Mouse (Mus musculus): Measurements from ENCODE around the gene Gm43064. TPM values are rescaled to one million over a fixed set of nuclear protein-coding genes. Genes with fewer than 3 reads are reported as not detected.
A peak's percentile ranks its signal among the peaks of the same experiment; 100 is the strongest.
"Not testable (repeated sequence)": the region's sequence is repeated elsewhere in the genome, so short reads cannot be mapped to it uniquely, and the experiment has no call there.

The Gm43064 gene
- total and polyA plus RNA-seq, 2 experiments from 2014 or later: 0.35 to 3.2 TPM

DNA sequence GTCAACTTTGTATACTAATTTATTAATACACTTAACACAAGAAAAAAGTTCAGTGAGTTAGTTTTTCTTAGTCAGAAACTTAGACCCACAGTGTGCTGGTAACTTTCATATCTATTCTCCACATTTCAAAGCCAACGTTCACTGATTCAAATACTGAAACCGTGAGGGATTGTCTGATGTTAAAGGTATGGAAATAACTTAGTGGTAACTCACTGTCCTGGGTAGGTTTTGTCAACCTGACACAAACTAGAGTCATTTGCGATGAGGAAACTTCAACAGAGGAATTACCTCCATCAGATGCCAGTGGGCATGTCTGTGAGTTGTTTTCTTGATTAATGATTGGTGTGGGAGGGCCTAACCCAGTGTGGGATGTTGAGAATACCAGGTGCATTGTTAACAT lies 19.7 kb downstream of the Gm43064 start:
- H3K9me3 ChIP-seq (ENCODE audit: low read length): no peaks in the 10 kb centered on the region
- WGBS: 96% methylated on average over 3 of the region's 3 CpGs
- ATAC-seq (ENCODE audit: low FRiP score) (no peak), DNase-seq (ENCODE audit: low spot score) (no peak)
- no peaks in the 10 kb centered on the region for H3K4me1 ChIP-seq (ENCODE audit: insufficient read depth, low read length)
- H3K4me3 ChIP-seq (ENCODE audit: low read depth, low read length): no peak overlapping the region
- no peaks in the 10 kb centered on the region for H3K27me3 ChIP-seq (ENCODE audit: insufficient read depth, low read length)
- no peaks in the 10 kb centered on the region for H3K36me3 ChIP-seq (ENCODE audit: insufficient read depth, low read length)
- H3K4me2 ChIP-seq (ENCODE audit: low read depth, low read length, poor library complexity, severe bottlenecking): no peak overlapping the region
- no peak for TF ChIP-seq CTCF (IDR thresholded peaks at IDR 0.05)
- no peak overlapping the region for H3K9ac ChIP-seq (replicated peaks; ENCODE audit: low read length, poor library complexity, severe bottlenecking)
- no peak overlapping the region for H3K27ac ChIP-seq (ENCODE audit: low read depth, low read length)

- not testable (repeated sequence) for ATAC-seq (ENCODE audit: low FRiP score); DNase-seq (ENCODE audit: low spot score); H3K4me3 ChIP-seq (ENCODE audit: low read depth, low read length); H3K9ac ChIP-seq (replicated peaks; ENCODE audit: low read length, poor library complexity, severe bottlenecking); H3K27me3 ChIP-seq (ENCODE audit: insufficient read depth, low read length); H3K36me3 ChIP-seq (ENCODE audit: insufficient read depth, low read length); H3K4me1 ChIP-seq (ENCODE audit: insufficient read depth, low read length); H3K9me3 ChIP-seq (ENCODE audit: low read length); H3K4me2 ChIP-seq (ENCODE audit: low read depth, low read length, poor library complexity, severe bottlenecking); H3K27ac ChIP-seq (ENCODE audit: low read depth, low read length)
- peak; percentile 28 for TF ChIP-seq CTCF (IDR thresholded peaks at IDR 0.05)
- WGBS: 41% methylated on average over 1 of the region's 1 CpGs
These were observed 21.3 kb downstream of the Gm43064 start for GRCm38 (mm10) chr3:103830681-103831080.

- DNase-seq (ENCODE audit: low spot score) (no peak), ATAC-seq (ENCODE audit: low FRiP score) (no peak)
- H3K4me2 ChIP-seq (ENCODE audit: low read depth, low read length, poor library complexity, severe bottlenecking): no peak overlapping the region
- H3K36me3 ChIP-seq (ENCODE audit: insufficient read depth, low read length): no peaks in the 10 kb centered on the region
- no peaks in the 10 kb centered on the region for H3K27me3 ChIP-seq (ENCODE audit: insufficient read depth, low read length)
- TF ChIP-seq CTCF (IDR thresholded peaks at IDR 0.05): no peak
- WGBS: 85% methylated on average over 7 of the region's 7 CpGs
- no peak overlapping the region for H3K27ac ChIP-seq (ENCODE audit: low read depth, low read length)
- H3K9ac ChIP-seq (replicated peaks; ENCODE audit: low read length, poor library complexity, severe bottlenecking): no peak overlapping the region
- H3K9me3 ChIP-seq (ENCODE audit: low read length): no peaks in the 10 kb centered on the region
- H3K4me3 ChIP-seq (ENCODE audit: low read depth, low read length): no peak overlapping the region
- H3K4me1 ChIP-seq (ENCODE audit: insufficient read depth, low read length): no peaks in the 10 kb centered on the region
These were observed 21.8 kb downstream of the Gm43064 start for GRCm38 (mm10) chr3:103831146-103831545.

GRCm38 (mm10) chr3:103832426-103832825 lies 23.1 kb downstream of the Gm43064 start, which contains the start of gene Bcl2l15:
Bcl2l15 (plus strand) TSS chr3:103832601.
- no peak for ATAC-seq (ENCODE audit: low FRiP score)
- DNase-seq (ENCODE audit: low spot score): no peak
- Histone ChIP-seq H3K27ac (ENCODE audit: low read depth, low read length) (no peak within 1 kb of the TSS), H3K9ac (replicated peaks; ENCODE audit: low read length, poor library complexity, severe bottlenecking) (no peak within 1 kb of the TSS), H3K4me2 (ENCODE audit: low read depth, low read length, poor library complexity, severe bottlenecking) (no peak within 1 kb of the TSS), H3K4me3 (ENCODE audit: low read depth, low read length) (no peak within 1 kb of the TSS), H3K4me1 (ENCODE audit: insufficient read depth, low read length) (no peaks in the 10 kb centered on the region), H3K9me3 (ENCODE audit: low read length) (no peaks in the 10 kb centered on the region), H3K36me3 (ENCODE audit: insufficient read depth, low read length) (no peaks in the 10 kb centered on the region), H3K27me3 (ENCODE audit: insufficient read depth, low read length) (no peaks in the 10 kb centered on the region)
- no peak for TF ChIP-seq CTCF (IDR thresholded peaks at IDR 0.05)

DNA sequence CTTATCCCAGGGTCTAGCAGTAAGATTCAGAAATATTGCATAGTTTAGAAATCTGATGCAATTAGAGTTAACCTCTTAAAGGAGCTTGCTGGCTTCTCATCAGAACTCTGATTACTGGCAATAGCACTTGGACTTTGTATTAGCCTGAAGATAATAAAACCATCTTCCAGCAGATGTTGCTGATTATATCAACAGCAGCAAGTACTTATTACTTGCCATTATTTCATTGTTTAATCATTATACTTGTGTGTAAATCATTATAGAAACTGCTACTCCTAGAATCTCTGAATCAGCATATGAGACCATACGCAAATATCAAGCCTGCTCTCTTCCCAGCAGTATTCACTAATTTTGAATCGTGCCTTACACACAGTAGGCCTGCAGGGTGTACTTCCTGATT lies 24.6 kb downstream of the Gm43064 start:
- WGBS: 86% methylated on average over 2 of the region's 2 CpGs
- no peaks in the 10 kb centered on the region for H3K4me1 ChIP-seq (ENCODE audit: insufficient read depth, low read length)
- no peak overlapping the region for H3K4me3 ChIP-seq (ENCODE audit: low read depth, low read length)
- TF ChIP-seq CTCF (IDR thresholded peaks at IDR 0.05): no peak
- H3K27me3 ChIP-seq (ENCODE audit: insufficient read depth, low read length): no peaks in the 10 kb centered on the region
- no peak overlapping the region for H3K4me2 ChIP-seq (ENCODE audit: low read depth, low read length, poor library complexity, severe bottlenecking)
- no peaks in the 10 kb centered on the region for H3K36me3 ChIP-seq (ENCODE audit: insufficient read depth, low read length)
- no peaks in the 10 kb centered on the region for H3K9me3 ChIP-seq (ENCODE audit: low read length)
- no peak for ATAC-seq (ENCODE audit: low FRiP score)
- H3K9ac ChIP-seq (replicated peaks; ENCODE audit: low read length, poor library complexity, severe bottlenecking): no peak overlapping the region
- no peak overlapping the region for H3K27ac ChIP-seq (ENCODE audit: low read depth, low read length)
- DNase-seq (ENCODE audit: low spot score): no peak

DNA sequence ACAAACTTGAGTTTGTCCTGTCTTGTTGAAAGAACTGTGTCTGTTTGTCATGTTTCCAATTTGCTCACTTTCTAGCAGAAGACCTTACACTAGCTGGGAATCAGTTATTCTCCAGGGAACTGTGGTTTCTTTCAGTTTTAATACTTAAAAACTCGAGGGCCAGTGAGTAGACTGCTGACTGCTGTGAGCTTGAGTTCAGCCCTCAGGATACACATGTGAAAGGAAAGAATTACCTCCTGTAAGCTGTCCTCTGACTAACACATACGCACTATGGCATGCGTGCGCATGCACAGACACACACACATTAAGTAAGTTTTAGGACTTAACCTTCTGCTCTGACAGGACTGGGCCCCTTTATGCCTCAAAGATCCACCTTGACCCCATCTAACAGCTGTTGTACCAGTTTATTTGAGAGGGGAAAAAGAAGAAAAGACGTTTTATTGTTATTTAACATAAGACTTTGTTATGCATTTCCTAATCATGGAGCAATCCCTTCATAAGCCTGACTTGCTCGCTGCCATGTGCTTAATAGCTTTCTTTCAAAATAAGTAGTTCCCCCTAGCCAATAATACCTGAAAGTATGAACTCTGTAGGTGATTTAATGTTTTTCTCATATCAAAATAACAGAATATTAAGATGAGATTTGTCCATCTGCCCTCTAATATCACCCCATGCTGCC lies 26.0 kb downstream of the Gm43064 start:
- 75% methylated on average over 6 of the region's 6 CpGs for WGBS
- no peak overlapping the region for H3K27ac ChIP-seq (ENCODE audit: low read depth, low read length)
- no peaks in the 10 kb centered on the region for H3K4me1 ChIP-seq (ENCODE audit: insufficient read depth, low read length)
- no peak for ATAC-seq (ENCODE audit: low FRiP score)
- no peak overlapping the region for H3K4me2 ChIP-seq (ENCODE audit: low read depth, low read length, poor library complexity, severe bottlenecking)
- H3K9ac ChIP-seq (replicated peaks; ENCODE audit: low read length, poor library complexity, severe bottlenecking): no peak overlapping the region
- H3K36me3 ChIP-seq (ENCODE audit: insufficient read depth, low read length): no peaks in the 10 kb centered on the region
- H3K9me3 ChIP-seq (ENCODE audit: low read length): no peaks in the 10 kb centered on the region
- no peaks in the 10 kb centered on the region for H3K27me3 ChIP-seq (ENCODE audit: insufficient read depth, low read length)
- DNase-seq (ENCODE audit: low spot score): no peak
- no peak for TF ChIP-seq CTCF (IDR thresholded peaks at IDR 0.05)
- H3K4me3 ChIP-seq (ENCODE audit: low read depth, low read length): no peak overlapping the region

Data from midbrain, postnatal 0 days (tissue).